Mouse (Mus musculus) heart, postnatal 14 days (tissue): ENCODE results near the gene Cdh1. TPM values are rescaled to one million over a fixed set of nuclear protein-coding genes. Genes with fewer than 3 reads are reported as not detected.

ENCODE experiments used
- DNase-seq, 2 experiments: peaks; one replicate each; pipeline ENCODE4 v3.0.0; 2021 to 2022
- intact Hi-C: fragments of 180-260 bp; cut with DNase I; formaldehyde crosslinking; loops from one replicate; pipeline ENCODE4 v1.15.1; 2025
- total RNA-seq, 2 experiments: library from RNA; stranded (reverse); gene quantifications; 2 replicates each; pipeline ENCODE4 v1.2.3; 2021

Gene Cdh1
- total RNA-seq, 2 experiments from 2014 or later: 0.39 to 0.96 TPM

GRCm38 (mm10) chr8:106714297-106714696 lies 111.1 kb downstream of the Cdh1 start:
- intact Hi-C loops: no loop called here
- no peak for DNase-seq

- peak; percentile 84 to 89 for DNase-seq
- intact Hi-C loops: loop anchor here (1.0 to 5.0 kb wide), 3 partner anchors 154 to 173 kb away; partner anchors contain the start of gene Has3
Measured at GRCm38 (mm10) chr8:106718091-106718500, 114.9 kb downstream of the Cdh1 start.

Other genes starting within 250 kb of the Cdh1 start
- 1 to 10 TPM; 4.1 to 4.3 TPM for gene Zfp90, start 188.0 kb upstream of the Cdh1 start, total RNA-seq
- not detected for gene 6030452D12Rik, start 102.8 kb upstream of the Cdh1 start, total RNA-seq
- 1 to 10 TPM; 1.7 to 2.2 TPM for gene Cdh3, start 92.5 kb upstream of the Cdh1 start, total RNA-seq
- gene Gm10073, start 29.9 kb upstream of the Cdh1 start, total RNA-seq: 100 to 1,000 TPM in 1 of 2 experiments, 10 to 100 TPM in 1; 91.0 to 106 TPM
- 1 to 10 TPM; 8.8 to 9.5 TPM for gene Tango6, start 79.7 kb downstream of the Cdh1 start, total RNA-seq